Mouse (Mus musculus) yolk sac, embryonic 10.5 days (tissue): ENCODE measurements around the gene Ncam1.

Source experiments
- DNase-seq: peaks from one replicate; pipeline ENCODE4 v3.0.0-alpha.2; 2017; ENCODE audit warnings: low spot score

Ncam1 gene

GRCm38 (mm10) chr9:49675696-49676465, 122.8 kb downstream of the Ncam1 start:
- no peak for DNase-seq

GRCm38 (mm10) chr9:49672646-49673199, 126.0 kb downstream of the Ncam1 start:
- DNase-seq: no peak

- no peak for DNase-seq
Measured at GRCm38 (mm10) chr9:49667066-49667465, 131.7 kb downstream of the Ncam1 start.

- DNase-seq: no peak
Measured at GRCm38 (mm10) chr9:49665361-49665760, 133.4 kb downstream of the Ncam1 start.

GRCm38 (mm10) chr9:49663927-49664320, 134.8 kb downstream of the Ncam1 start:
- DNase-seq: no peak

- no peak for DNase-seq
Measured at GRCm38 (mm10) chr9:49662958-49663926, 135.5 kb downstream of the Ncam1 start.

- no peak for DNase-seq
Measured at GRCm38 (mm10) chr9:49661480-49661879, 137.2 kb downstream of the Ncam1 start.

- no peak for DNase-seq
Measured at GRCm38 (mm10) chr9:49658381-49658856, 140.3 kb downstream of the Ncam1 start.

- DNase-seq: no peak
Measured at GRCm38 (mm10) chr9:49654470-49654869, 144.3 kb downstream of the Ncam1 start.

GRCm38 (mm10) chr9:49653478-49654245, 145.1 kb downstream of the Ncam1 start:
- DNase-seq: no peak

GRCm38 (mm10) chr9:49644296-49644695, 154.4 kb downstream of the Ncam1 start:
- DNase-seq: no peak

- no peak for DNase-seq
Measured at GRCm38 (mm10) chr9:49640764-49641163, 158.0 kb downstream of the Ncam1 start.

GRCm38 (mm10) chr9:49640142-49640541, 158.6 kb downstream of the Ncam1 start:
- no peak for DNase-seq

- DNase-seq: no peak
Measured at GRCm38 (mm10) chr9:49637955-49638354, 160.8 kb downstream of the Ncam1 start.

- DNase-seq: no peak
Measured at GRCm38 (mm10) chr9:49635668-49636326, 162.9 kb downstream of the Ncam1 start.

- DNase-seq: no peak
Measured at GRCm38 (mm10) chr9:49632591-49632990, 166.1 kb downstream of the Ncam1 start.

GRCm38 (mm10) chr9:49630336-49630735, 168.4 kb downstream of the Ncam1 start:
- DNase-seq: no peak

GRCm38 (mm10) chr9:49624910-49625309, 173.8 kb downstream of the Ncam1 start:
- no peak for DNase-seq

- DNase-seq: no peak
Measured at GRCm38 (mm10) chr9:49623934-49624505, 174.7 kb downstream of the Ncam1 start.

GRCm38 (mm10) chr9:49622928-49623676, 175.6 kb downstream of the Ncam1 start:
- DNase-seq: no peak
